Mouse (Mus musculus) ES-E14 (cell line): Measurements from ENCODE around the gene Kcna2.

Experiments
- HCFC1 ChIP-seq: IDR thresholded peaks from 2 replicates; pipeline ENCODE4 v1.6.1; 2012; ENCODE audit warnings: low read length, inconsistent platforms, borderline replicate concordance; ENCODE audit not compliant: insufficient read depth
- ZNF384 ChIP-seq: IDR thresholded peaks from 2 replicates; pipeline ENCODE4 v1.6.1; 2012; ENCODE audit warnings: low read depth, low read length, inconsistent platforms

- TF ChIP-seq ZNF384 = no peak
- TF ChIP-seq HCFC1 = no peak
Observed at GRCm38 (mm10) chr3:107096269-107096731, 4.6 kb upstream of the Kcna2 start.
